Mouse (Mus musculus) naive thymus-derived CD4-positive, alpha-beta T cell, adult 2 months (primary cell): ENCODE results near the gene Tulp2.
"Not testable (repeated sequence)": the region's sequence is repeated elsewhere in the genome, so short reads cannot be mapped to it uniquely, and the experiment has no call there.

Experiments
- DNase-seq: peaks from one replicate; pipeline ENCODE4 v3.0.0-alpha.2; 2011; ENCODE audit warnings: low read depth

Gene Tulp2

DNA sequence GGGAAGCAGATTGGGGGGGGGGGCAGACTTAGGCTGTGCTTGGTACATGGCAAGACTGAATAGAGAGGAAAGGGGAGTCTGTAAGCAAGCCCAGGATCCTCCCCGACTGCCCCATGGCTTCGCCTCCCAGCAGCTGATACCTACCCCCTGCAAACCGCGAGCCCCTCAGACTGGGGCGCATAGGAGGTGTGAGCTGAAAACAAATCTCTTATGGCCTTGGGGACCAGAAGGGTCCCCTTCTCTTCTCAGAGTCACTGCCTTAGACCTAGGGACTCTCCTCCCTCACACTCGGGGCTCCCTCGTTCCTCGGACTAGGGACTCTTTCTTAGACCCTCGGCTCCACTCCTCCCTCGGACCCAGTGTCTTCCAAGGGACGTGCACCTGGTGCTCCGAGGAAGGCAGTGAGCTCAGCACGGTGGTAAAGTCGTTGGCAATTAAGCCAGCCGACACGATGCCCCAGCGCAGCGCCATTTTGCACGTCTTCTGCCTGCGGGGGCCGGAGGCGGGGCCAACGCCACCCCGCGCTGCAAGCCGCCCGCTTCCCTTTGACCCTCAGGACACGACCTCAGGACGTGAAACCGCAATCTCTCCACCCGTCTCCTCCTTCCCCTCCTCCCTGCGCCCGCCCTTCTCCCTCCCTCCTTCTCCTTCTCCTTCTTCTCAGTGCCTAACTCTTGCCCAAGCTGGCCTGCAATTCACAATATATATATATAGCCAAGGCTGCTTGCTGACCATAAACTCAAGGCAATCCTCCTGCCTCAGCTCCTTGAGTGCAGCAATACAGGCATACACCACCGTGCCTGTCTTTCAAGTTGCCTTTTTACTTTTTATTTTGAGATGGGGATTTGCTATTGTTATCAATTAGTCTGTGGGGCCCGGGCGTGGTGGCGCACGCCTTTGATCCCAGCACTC, 6.9 kb downstream of the Tulp2 start, which contains the start of gene Dhdh:
Gene Dhdh (minus strand): TSS at position 513 of the 912 bp plus-strand sequence.
- peak; percentile 43 for DNase-seq

DNA sequence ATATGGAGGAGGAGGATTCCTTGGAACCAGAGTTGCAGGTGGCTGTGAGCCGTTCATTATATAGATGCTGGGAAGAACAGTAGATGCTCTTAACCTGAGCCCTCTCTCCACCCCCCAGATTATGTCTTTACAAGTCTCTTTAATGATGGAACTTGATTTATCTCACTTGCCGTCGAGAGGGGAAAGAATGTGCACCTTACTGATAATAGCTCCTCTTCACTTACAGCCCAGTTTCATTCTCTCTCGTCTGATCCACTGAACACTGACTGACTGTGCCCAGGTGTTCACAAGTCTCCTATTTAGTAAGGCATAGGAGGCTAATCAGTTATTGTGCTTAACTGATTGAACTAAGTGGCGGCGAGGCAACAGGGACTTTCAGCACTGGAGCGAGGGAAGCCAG, 7.9 kb downstream of the Tulp2 start:
- DNase-seq, result no peak

DNA sequence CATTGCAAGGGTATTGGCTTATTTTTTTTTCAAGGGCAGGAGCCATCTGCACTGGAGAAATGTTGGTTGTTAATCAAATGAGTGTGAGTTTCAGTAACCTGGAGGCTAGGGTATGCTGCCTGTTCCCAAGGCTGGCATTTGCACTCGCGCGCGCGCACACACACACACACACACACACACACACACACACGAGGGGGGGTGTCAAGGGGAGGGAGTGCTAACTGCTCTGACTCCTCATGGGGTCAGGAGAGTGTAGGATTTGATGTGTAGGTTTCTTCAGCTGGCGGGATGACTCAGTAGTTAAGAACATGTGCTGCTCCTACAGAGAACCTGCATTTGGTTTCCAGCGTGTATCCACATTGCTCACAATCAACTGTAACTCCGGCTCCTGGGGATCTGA, 9.1 kb downstream of the Tulp2 start:
- no peak for DNase-seq

DNA sequence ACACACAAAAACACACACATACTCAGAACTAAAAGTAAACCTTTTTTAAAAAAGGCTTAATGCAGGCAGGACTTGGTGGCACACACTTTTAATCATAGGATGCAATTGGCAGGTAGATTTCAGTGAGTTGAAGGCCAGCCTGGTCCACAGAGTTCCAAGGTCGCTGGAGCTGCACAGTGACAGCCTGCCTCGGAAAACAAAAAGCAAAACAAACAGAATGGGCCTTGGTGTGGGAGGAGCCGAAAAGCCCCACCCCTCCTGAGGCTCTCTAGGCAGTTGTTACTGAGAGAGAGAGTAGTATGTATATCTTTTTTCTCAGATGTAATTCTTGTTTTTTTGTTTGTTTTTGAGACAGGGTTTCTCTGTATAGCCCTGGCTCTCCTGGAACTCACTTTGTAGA, 9.6 kb downstream of the Tulp2 start:
- no peak for DNase-seq

DNA sequence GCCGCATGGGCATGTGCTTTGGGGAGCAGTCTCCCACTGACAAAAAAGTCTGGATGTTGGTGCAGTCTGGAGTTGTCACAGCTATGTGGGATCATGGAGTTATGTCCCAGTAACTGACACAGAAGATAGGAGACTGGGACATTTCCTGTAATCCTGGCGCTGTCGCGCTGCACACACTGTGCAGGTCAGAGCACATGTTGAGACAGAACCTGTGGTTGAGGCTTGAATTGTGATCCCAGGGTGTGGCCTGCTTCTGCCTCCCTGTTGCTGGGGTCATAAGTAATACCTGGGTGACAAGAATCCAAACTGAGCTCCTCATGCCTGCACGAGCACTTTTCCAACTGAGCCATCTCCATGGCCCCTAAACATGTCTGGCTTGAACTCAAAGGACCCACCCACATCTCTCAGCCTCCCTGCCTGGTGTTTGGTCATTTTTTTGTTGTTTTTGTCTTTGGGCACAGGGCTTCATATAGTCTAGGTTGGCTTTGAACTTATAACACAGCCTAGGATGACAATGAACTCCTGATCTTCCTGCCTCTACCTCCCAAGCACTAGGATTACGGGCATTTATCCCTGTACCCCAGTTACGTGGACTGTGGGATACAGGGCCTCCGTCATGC, 10.7 kb downstream of the Tulp2 start:
- no peak for DNase-seq

DNA sequence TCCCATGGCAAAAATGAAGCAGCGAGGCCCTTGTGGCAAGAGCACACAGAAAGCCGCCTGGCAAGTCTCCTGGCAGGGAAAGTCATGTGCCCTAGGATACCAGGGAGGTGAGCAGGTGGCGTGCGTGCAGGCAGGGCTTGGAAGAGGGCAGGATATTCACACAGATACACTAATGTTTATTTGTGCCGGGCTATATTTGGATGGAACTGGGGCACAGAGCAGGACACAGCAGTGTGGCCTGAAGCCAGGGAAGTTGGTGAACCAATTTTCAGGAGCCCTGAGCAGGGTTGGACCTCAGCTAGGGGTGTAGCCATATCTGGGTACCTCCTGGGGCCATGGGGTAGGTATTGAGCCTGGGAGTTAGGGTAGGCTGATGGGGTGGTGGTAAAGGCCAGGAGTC, 11.3 kb downstream of the Tulp2 start:
- no peak for DNase-seq

DNA sequence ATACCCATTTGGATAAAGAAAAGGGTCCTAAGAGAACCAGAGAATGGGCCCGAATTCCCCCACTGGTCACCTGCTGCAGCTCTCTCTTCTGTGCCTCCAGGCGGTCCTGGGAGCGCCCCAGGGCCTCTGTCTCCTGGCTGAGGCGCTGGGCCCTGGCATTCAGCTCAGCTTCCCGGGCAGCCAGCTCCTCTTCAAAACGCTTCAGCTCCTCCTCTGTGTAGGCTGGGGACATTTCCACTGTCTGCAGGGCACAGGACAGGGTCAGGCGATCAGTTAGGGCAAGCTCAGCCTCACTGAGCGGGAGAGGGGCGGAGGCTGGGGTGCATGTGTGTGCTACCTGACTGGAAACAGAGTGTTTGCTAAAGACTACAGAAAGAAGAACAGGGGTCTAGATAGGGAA, 12.9 kb downstream of the Tulp2 start:
- DNase-seq, result no peak

DNA sequence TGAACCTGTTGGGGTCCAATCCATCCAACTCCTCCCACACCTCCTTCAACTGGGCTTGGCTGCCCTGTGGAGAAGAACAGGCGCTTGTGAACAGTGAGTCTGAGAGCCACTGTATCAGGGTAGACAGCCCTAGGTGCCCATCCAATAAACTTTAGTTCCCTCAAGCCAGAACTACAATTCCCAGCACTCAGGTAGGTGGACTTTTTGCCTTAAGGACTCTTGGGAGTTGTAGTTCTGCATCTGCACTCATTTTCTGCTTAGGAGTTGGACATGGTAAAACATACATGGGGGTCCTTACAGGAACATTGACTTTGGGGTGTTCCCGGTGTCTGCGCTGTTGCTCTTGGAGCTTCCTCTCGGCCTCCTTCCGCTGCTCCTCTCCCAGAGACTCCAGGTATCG, 16.8 kb downstream of the Tulp2 start:
- DNase-seq, result no peak

DNA sequence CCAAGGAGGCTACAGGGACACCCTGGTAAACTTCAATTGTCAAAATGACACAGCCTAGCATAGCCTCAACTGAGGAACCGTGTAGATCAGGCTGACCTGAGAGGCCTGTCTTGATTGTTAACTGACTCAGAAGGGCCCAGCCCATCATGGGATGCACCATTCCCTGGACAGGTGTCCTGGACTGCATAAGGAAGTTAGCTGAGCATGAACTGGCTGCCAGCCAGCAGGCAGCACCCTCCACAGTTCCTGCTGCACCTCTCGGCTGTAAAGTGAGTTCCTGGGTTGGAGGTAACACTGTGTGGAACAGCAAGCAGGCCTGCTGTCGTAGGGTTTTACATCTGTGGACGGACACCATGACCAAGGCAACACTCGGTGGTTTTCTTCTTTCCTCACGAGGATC, 25.9 kb downstream of the Tulp2 start:
- no peak for DNase-seq

DNA sequence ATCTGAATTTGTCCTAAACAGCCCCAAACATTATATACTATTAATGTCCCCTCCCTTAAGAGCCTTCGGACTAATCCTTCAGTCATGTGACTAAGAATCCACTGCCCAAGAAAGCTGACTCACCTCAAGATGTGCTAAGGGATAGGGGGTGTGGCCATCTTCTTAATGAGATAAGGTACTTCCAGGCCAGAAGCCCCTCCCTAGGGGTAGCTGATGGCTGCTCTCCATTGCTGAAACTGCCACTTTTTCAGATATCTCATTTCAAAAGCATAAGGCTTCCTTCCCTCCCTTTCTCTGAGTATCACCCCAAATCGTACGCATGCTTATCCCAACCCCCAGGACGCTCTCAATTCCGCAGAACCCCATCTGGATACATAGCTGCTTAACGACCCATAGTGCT, 26.9 kb downstream of the Tulp2 start:
- no peak for DNase-seq

DNA sequence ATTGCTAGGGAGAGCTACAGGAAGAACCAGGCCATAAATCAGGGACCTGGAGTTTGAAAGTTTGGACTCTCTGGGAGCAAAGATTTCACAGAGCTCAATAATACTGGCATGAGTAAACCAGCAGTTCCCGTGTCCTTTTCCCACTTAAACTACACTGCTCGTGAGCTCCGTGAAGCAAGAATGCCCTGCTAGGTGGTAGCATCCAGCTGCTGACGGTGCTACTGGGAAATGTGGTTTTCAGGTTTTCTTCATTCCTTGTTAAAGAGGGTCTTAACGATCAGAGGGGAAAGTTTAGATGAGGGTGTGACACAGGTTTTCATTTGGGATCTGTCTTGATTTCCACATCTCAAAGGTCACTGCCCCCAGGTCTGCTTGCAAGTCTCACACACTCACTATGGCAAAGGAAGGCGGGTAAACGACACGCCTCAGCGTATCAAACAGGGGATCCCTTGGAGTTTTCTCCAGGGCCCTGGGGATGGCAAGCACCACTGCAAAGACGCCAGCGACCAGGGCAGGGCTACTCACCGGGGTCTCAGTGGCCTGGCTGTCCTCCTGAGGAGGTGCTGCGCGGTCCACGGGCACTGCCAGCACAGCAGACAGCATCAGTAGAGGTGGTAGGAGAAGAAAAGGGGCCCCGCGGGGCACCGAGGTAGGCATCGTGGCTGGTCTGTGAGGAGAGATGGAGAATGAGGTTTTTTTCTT, 27.7 kb downstream of the Tulp2 start:
- DNase-seq, result no peak

DNA sequence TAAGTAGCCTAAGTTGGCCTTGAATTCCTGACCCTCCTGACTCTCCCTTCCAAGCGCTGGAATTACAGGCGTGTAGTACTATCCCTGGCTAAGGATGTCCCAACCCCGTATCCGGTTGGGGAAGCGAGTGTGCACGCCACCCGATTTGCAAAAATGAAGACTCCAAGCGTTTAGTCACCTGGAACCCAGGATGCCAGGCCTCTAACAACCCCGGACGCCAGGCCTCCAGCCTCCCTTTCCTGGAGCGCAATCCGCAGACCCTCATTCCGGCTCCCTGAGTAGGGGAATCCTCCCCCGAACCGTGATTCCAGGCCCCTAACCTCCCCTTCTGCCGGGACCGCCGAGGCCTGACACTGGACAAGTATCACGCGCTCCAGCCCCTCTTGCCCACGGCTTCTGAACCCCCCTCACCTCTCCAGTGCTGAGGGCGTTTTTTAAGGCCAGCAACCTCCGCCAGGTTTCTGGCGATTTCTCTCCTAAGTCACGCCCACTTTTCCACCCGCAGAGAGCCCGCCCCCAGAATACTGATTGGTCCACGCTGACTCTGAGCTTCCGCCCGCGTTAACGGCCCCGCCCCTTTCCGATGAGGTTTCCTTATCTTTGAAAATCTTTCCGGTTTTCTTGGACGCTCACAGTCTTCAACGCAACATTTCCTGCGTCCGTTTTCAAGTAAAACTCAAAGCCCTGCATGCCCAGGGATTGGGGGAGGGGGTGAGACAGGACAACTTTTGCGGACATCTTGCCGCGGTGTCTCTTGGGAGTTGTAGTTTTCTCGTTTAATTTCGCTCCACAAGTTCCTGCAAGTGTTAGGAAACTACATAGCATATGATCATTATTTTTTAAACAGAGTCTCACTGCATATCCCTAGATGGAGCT, 28.5 kb downstream of the Tulp2 start, which contains the start of gene Nucb1:
Gene Nucb1 (minus strand): TSS at position 495 of the 876 bp plus-strand sequence.
- DNase-seq, result peak; percentile 96

DNA sequence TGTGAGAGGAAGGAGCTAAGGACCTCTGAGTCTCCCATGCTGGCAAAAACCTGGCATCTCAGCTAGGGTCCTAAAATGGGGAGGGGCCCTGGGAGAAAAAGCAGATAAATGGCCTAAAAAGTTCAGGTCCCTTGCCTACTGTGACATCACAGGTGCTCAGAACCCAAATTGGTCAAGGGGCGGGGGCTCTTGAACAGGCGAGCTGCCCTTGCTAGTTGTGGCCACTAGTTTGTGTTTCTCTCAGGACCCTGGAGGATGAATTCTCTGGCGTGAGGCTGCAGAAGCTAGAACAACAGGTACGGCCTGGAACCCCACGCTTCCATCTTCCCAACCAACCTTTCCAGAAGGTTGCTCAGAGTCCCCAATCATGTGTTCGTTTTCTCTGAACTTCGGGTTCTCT, 32.7 kb downstream of the Tulp2 start:
- no peak for DNase-seq

DNA sequence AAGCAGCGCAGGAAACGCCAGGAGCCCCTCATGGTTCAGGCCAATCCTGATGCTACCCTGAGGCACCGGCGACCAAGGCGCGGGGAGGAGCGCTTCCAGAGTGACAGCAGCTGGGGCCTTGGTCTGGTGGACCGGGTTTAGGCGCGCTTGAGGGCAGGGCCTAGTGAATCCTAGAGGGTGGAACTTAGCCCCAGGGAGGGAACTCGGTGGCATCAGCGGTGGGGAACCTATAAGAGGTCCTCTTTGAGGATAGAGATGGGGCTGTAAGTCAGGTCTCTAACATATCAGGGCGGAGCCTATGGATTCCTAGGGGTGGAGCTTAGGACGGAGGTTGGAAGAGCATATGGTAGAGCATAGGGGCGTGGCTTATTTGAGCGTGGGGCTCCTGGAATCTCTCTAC, 33.8 kb downstream of the Tulp2 start:
- no peak for DNase-seq

DNA sequence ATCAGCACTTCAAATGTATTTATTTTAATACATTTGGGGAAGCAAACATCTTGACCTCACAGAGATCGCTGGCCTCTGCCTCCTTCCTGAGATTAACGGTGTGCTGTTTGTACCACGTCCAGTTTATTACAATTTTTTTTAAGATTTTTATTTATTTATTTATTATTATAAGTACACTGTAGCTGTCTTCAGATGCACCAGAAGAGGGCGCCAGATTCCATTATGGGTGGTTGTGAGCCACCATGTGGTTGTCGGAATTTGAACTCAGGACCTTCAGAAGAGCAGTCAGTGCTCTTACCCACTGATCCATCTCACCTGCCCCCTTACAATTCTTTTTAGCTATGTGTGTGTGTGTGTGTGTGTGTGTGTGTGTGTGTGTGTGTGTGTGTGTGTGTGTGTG, 35.2 kb downstream of the Tulp2 start:
- DNase-seq, result not testable (repeated sequence)

DNA sequence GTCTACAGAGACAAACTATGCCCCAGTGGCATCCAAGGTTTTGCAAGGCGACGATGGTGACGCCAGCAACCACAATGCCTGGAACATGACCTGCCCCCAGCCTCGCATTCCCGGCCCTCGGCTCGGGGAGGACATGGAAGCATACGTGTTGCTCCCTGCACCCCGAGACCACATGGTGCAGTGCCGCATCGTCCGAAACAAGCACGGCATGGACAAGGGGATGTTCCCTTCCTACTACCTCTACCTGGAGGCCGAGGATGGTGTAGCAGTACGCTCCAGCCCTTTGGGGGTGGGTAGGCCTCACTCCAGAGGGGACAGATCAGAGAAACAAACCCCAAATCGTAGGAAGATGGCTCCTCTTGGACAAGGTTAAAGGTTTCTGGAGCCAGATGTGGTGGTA, 36.9 kb downstream of the Tulp2 start:
- no peak for DNase-seq

DNA sequence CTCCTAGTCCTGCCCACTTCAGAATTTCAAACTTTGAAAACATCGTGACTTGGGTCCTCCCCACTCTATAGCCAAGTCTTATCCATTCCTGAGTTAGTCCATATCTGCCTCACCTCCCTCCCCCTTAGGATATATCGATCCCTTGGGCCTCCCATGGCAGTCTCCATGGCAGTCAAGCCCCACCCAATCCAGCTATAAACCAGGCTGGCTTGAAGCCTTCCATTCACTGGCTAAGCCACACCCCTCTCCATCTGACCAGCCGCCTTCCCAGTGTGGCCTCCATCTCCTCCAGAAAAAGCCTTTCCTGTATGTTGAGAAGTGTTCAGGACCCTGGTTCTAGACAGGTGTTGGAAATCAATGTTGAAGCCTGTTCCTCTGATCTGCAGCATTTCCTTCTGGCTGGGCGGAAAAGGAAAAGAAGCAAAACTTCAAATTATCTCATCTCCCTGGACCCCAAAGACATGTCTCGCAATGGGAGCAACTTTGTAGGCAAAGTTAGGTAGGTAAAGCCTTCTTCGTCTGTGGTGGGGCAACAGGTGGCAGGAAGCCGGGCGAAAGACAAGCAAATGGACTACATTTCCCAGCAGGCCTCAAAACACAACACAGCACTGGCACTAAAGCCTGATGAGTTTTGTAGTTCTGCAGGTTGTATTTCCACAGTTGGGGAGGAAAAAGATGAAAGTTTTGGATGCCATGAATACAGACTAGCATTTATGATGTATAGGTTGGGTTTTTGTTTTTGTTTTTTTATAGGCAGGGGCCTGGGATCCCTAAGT, 37.9 kb downstream of the Tulp2 start:
- DNase-seq, result peak; percentile 44

DNA sequence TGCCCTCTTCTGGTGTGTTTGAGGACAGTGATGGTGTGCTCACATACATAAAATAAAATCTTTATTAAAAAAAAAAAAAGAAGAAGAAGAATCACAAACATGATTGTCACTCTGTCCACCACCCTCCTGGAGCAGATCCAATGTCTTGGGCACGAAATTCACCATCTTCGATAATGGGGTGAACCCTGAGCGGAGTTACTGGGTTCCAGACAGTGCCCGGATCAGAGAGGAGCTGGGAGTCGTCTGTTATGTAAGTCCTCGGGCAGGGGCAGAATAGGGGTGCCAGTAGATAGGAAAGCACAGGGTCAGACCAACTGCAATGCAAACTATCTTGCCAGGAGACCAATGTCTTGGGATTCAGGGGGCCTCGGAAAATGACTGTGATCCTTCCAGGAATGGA, 38.9 kb downstream of the Tulp2 start:
- no peak for DNase-seq

DNA sequence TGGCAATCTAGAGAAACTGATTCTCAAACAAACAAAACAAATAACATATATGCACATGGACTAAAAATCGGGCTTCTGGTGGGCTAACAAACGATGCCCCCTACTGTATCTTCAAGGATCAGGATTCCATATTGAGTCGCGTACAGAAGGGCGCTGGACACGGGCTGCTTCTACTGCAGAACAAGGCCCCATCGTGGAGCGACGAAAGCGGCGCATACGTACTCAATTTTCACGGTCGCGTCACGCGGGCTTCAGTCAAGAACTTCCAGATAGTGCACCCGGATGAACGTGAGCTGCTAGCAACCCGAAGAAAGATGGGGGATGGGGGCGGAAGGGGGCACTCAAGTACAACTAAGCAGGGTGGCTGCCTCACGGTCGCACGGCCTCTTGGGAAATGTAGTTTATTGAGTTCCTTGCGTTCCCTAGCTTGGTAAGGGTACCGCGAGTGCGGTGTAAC, 40.1 kb downstream of the Tulp2 start:
- DNase-seq, result peak; percentile 96

DNA sequence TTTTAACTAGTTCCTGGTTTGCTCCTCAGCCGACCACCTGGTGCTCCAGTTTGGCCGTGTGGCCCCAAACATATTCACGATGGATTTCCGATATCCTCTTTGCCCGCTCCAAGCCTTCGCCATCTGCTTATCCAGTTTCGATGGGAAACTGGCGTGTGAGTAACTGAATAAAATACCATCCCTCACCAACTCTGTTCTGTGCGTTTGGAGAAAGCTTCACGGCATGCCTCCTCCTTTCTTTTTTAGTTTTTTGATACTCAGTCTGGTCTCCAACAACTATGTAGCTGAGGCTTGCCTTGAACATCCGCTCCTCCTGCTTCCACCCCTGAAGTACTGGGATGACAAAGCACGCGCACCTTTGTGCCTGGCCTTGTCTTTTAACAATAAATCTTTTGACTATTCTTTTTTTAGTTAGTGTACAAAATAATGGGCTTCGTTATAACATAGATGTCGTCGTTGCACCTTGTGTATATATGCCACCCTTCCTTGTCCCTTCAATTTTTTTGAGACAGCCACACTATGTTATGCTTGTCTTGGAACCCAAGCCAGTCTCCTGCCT, 40.6 kb downstream of the Tulp2 start:
- peak; percentile 55 for DNase-seq
